Mouse (Mus musculus) limb, embryonic 15.5 days (tissue): ENCODE measurements around the gene Vti1b. TPM values are rescaled to one million over a fixed set of nuclear protein-coding genes. Genes with fewer than 3 reads are reported as not detected.

ENCODE experiments used
- ATAC-seq: fragments of 200-750 bp; cut with Nextera tagmentation; 2 replicates; pipeline ENCODE4 v1.8.0; 2017; ENCODE audit warnings: low read depth, moderate TSS enrichment; ENCODE audit not compliant: insufficient number of reproducible peaks, low FRiP score, low TSS enrichment
- H3K27ac ChIP-seq: fragments of 300-500 bp; sonication (generic); 2 replicates; pipeline ENCODE4 v1.5.1; 2015; ENCODE audit warnings: moderate library complexity, mild to moderate bottlenecking, inconsistent platforms
- H3K27me3 ChIP-seq: fragments of 300-500 bp; sonication (generic); 2 replicates; pipeline ENCODE4 v1.6.1; 2015; ENCODE audit warnings: inconsistent platforms
- H3K36me3 ChIP-seq: fragments of 300-500 bp; sonication (generic); 2 replicates; pipeline ENCODE4 v1.6.1; 2015; ENCODE audit warnings: inconsistent platforms
- H3K4me1 ChIP-seq: fragments of 300-500 bp; sonication (generic); 2 replicates; pipeline ENCODE4 v1.6.1; 2015; ENCODE audit warnings: inconsistent platforms
- H3K4me2 ChIP-seq: fragments of 300-500 bp; sonication (generic); 2 replicates; pipeline ENCODE4 v1.6.1; 2015; ENCODE audit warnings: mild to moderate bottlenecking, inconsistent platforms
- H3K4me3 ChIP-seq: fragments of 300-500 bp; sonication (generic); 2 replicates; pipeline ENCODE4 v1.5.1; 2015; ENCODE audit warnings: mild to moderate bottlenecking, inconsistent platforms
- H3K9ac ChIP-seq: fragments of 300-500 bp; sonication (generic); 2 replicates; pipeline ENCODE4 v1.6.1; 2015; ENCODE audit warnings: inconsistent platforms
- H3K9me3 ChIP-seq: fragments of 300-500 bp; sonication (generic); 2 replicates; pipeline ENCODE4 v1.6.1; 2016; ENCODE audit warnings: inconsistent platforms
- WGBS: fragments of 180-500 bp; shearing (Covaris S2); methylation state at CpG from one replicate; pipeline ENCODE4 v1.1.7; 2015; 5-methylcytosine and 5-hydroxymethylcytosine counted together
- polyA plus RNA-seq: library from polyadenylated mRNA; unstranded; fragments of >200 nt; fragmentation: Nextera tagmentation; extraction: Ambion mirVana; gene quantifications from 2 replicates; pipeline ENCODE4 v1.2.1, GENCODE M21; 2015

Gene Vti1b
- polyA plus RNA-seq, 1 experiment from 2014 or later: 104 TPM

DNA sequence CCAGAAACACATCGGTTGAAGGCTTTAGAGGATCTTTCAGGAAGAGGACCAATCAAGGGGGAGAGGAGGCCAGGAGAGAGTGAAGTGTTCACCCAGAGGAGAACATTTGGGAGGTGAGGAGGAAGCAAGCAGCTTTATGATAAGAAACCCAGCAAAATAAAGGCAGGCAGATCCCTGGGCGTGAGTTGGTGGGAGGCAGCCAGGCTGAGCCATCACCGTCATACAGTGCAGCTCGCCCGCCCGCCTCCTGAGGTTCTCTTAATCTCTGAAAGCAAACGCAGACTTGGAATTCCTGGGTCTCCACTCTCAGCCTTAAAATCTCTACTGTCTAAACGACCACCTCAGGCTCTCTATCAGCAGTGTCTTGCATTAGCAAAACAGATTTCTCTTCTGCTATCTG is 37.8 kb downstream of the Vti1b start:
- no peaks in the 10 kb centered on the region for H3K9me3 ChIP-seq
- WGBS: 45% methylated on average over 8 of the region's 8 CpGs

DNA sequence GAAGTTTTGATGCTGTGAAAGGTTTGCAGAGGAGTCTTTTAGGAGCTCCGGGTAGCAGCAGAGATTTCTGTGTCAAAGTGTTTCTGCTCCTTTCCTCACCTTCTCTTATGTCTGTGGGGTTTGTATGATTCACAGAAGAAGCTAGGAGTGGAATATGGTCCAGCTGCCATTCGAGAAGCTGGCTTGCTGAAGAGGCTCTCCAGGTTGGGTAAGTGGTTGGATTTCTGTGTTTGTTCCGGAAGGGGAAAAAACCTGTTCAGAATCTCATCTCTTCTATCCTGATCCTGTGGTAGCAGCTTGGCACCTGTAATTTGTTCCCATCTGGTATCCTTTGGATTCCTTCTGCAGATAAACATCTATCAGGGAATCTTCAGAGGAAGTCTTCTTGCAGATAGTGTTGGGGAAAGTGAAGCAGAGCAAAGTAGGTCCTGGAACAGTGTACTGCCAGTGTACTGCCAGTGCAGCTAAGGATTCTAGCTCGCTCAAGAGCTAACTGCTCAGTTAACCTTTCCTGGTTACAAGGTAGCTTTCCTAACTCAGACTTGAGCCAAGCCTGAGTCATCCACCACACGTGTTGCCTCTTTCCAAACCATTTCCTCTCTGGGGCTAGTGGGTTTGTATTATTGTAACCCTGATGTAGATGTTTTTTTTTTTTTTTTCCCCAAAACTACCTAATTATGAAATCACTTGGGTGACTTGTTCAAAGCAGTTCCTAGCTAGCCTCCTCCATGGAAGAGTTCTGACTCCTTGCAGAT is 40.6 kb downstream of the Vti1b start:
- H3K4me2 ChIP-seq: peak overlapping the region; percentile 91; the same call in 1 of the 2 replicates
- H3K4me1 ChIP-seq: peaks cover 16% of the 10 kb centered on the region
- peaks cover 42% of the 10 kb centered on the region for H3K27me3 ChIP-seq
- H3K36me3 ChIP-seq: no peaks in the 10 kb centered on the region
- H3K27ac ChIP-seq: no peak overlapping the region
- H3K9me3 ChIP-seq: no peaks in the 10 kb centered on the region
- no peak for ATAC-seq
- peak overlapping the region; percentile 45; the same call in 1 of the 2 replicates for H3K4me3 ChIP-seq
- H3K9ac ChIP-seq: no peak overlapping the region
- 33% methylated on average over 5 of the region's 5 CpGs for WGBS

More for the DNA sequence above, 37.8 kb downstream of the Vti1b start:
- Histone ChIP-seq H3K4me1 (peaks cover 16% of the 10 kb centered on the region), H3K4me2 (no peak overlapping the region), H3K27me3 (peaks cover 39% of the 10 kb centered on the region), H3K36me3 (no peaks in the 10 kb centered on the region), H3K9ac (no peak overlapping the region), H3K27ac (no peak overlapping the region), H3K4me3 (no peak overlapping the region)
- ATAC-seq: no peak

DNA sequence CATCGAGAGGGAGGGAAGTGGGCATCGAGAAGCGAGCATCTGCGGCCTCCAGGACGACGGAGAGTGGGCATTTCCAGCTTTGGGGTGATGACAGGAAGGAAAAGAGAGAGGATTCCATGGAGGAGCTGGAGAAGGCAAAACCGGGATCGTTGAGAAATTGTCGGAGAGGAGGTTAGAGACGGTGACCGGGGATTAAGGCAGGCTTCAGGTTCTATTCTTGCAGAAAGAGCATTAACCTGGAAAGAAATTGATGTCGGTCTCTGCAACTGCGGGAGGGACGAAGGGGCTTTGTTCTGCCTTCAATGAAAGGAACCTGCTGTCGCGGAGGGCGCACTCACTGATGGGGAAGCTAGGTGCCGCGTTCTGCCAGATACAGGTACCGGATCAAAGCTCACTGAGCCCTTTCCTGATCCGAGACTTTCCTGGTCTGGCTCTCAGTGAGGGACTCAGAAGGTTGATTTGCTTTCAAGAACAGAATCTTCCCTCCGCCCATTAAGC is 41.2 kb downstream of the Vti1b start:
- Histone ChIP-seq H3K9ac (peak overlapping the region; percentile 23; the same call in 1 of the 2 replicates), H3K4me3 (peak overlapping the region; percentile 45), H3K27ac (no peak overlapping the region), H3K4me1 (peaks cover 16% of the 10 kb centered on the region), H3K9me3 (no peaks in the 10 kb centered on the region), H3K36me3 (no peaks in the 10 kb centered on the region), H3K4me2 (peak overlapping the region; percentile 91), H3K27me3 (peaks cover 42% of the 10 kb centered on the region)
- ATAC-seq: no peak
- WGBS: under 1% methylated on average over 22 of the region's 22 CpGs

DNA sequence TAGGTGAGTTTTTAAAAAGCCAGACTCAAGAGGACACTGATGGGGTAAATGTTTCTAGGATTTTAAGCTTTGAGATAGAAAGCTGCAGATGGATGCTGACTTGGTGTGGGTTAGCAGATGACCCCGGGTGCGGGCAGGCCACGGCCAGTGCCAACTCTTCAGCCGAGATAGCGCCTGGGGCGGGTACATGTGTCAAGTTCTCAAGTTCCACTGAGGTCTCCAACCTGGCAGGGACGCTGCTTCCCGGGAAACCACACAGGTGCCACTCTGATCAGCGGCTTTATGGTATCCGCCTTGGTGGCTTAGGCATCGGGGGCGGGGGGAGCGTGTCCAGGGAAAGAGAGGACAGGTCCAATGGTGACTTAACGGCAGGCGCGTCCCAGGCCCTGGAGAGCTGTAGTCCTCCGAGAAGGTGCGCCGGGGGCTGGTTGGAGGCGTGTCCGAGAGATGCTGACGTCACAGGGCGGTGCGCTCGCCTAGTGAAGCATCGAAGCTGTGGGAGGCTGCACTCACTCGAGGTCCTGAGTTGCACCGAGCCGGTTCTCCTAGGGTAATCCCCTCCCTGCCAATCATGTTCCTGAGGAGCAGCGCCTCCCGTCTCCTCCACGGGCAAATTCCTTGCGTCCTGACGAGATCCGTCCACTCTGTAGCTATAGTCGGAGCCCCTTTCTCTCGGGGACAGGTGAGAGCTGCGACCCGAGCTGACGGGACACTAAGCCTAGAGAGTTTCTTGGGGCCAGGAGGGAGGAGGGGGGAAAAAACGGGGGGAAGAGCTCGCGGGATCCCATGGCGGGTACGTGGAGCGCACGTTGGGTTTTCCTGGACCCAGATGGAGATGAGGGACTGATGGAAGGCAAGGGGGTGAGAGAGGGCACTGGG is 41.9 kb downstream of the Vti1b start, which contains the start of gene Arg2:
TSS of gene Arg2 (plus strand) at position 479 of the 879 bp plus-strand sequence.
- H3K4me1 ChIP-seq: peaks cover 16% of the 10 kb centered on the region
- 0 out of 2 replicates have a peak, but pooled peaks have one; percentile 65 for ATAC-seq
- no peaks in the 10 kb centered on the region for H3K36me3 ChIP-seq
- peak within 1 kb of the TSS; percentile 23; the same call in 1 of the 2 replicates for H3K9ac ChIP-seq
- H3K27me3 ChIP-seq: peaks cover 42% of the 10 kb centered on the region
- no peaks in the 10 kb centered on the region for H3K9me3 ChIP-seq
- under 1% methylated on average over 47 of the region's 47 CpGs for WGBS
- H3K27ac ChIP-seq: no peak within 1 kb of the TSS
- peak within 1 kb of the TSS; percentile 45 for H3K4me3 ChIP-seq
- peak within 1 kb of the TSS; percentile 91 for H3K4me2 ChIP-seq

DNA sequence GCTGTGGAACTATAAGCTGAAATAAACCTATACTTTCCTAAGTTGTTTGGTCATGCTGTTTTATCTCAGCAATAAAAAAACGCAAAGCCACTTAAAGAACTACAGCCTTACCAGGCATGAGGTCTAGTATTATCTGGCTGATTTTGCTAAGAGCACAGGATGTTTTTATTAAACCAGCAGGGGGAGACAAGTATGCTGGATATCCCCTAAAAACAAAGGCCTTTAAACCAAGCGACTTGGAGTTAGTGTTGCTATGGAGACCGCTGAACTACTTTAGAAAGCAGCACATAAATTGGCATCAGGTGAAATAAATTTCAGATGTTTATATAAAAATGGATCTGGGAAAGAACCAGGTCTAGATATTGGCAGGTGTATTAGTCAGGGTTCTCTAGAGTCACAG is 49.6 kb downstream of the Vti1b start:
- Histone ChIP-seq H3K27ac (no peak overlapping the region), H3K36me3 (no peaks in the 10 kb centered on the region), H3K9ac (no peak overlapping the region), H3K9me3 (no peaks in the 10 kb centered on the region), H3K4me1 (no peaks in the 10 kb centered on the region), H3K4me2 (no peak overlapping the region), H3K27me3 (no peaks in the 10 kb centered on the region), H3K4me3 (no peak overlapping the region)
- 27% methylated on average over 3 of the region's 3 CpGs for WGBS
- no peak for ATAC-seq

- H3K9me3 ChIP-seq: no peaks in the 10 kb centered on the region
- no peak for ATAC-seq
- H3K9ac ChIP-seq: no peak overlapping the region
- no peak overlapping the region for H3K4me2 ChIP-seq
- H3K36me3 ChIP-seq: no peaks in the 10 kb centered on the region
- 89% methylated on average over 4 of the region's 4 CpGs for WGBS
- no peaks in the 10 kb centered on the region for H3K27me3 ChIP-seq
- no peak overlapping the region for H3K4me3 ChIP-seq
- H3K27ac ChIP-seq: no peak overlapping the region
- H3K4me1 ChIP-seq: no peaks in the 10 kb centered on the region
Observed at GRCm38 (mm10) chr12:79118991-79119390, 53.5 kb downstream of the Vti1b start.

Other genes with a start within 250 kb of the Vti1b start
- gene Tmem229b, start 165.0 kb downstream of the Vti1b start, polyA plus RNA-seq: 5.8 and 6.0 TPM in 2 replicates
- 3.4 TPM in 2 replicates for gene Plekhh1, start 143.5 kb downstream of the Vti1b start, polyA plus RNA-seq
- 35.4 and 36.1 TPM in 2 replicates for gene Pigh, start 83.0 kb downstream of the Vti1b start, polyA plus RNA-seq
- gene Arg2, start 41.9 kb downstream of the Vti1b start, polyA plus RNA-seq: 0.70 and 0.72 TPM in 2 replicates
- 26.0 and 26.6 TPM in 2 replicates for gene Rdh11, start 19.6 kb upstream of the Vti1b start, polyA plus RNA-seq
- 47.1 and 51.3 TPM in 2 replicates for gene Rdh12, start 36.2 kb upstream of the Vti1b start, polyA plus RNA-seq
- gene Zfyve26, start 123.6 kb upstream of the Vti1b start, polyA plus RNA-seq: 11.9 and 12.0 TPM in 2 replicates
- gene Rad51b, start 124.6 kb upstream of the Vti1b start, polyA plus RNA-seq: 5.2 and 5.3 TPM in 2 replicates